Mouse (Mus musculus) liver, embryonic 14.5 days (tissue): ENCODE measurements around the gene Wfdc12. TPM values are rescaled to one million over a fixed set of nuclear protein-coding genes. Genes with fewer than 3 reads are reported as not detected.
A peak's percentile ranks its signal among the peaks of the same experiment; 100 is the strongest.

Experiments
- ATAC-seq: fragments of 200-750 bp; cut with Nextera tagmentation; 2 replicates; pipeline ENCODE4 v1.8.0; 2017; ENCODE audit warnings: moderate number of reproducible peaks, mild to moderate bottlenecking, moderate library complexity; ENCODE audit not compliant: insufficient read depth
- DNase-seq, 3 experiments: peaks; one replicate each; pipeline ENCODE4 v3.0.0-alpha.2; 2012 to 2013; ENCODE audit warnings: low read depth in 3 of 3, low spot score in 3 of 3
- H3K27ac ChIP-seq: fragments of 300-500 bp; sonication (generic); 2 replicates; pipeline ENCODE4 v1.5.1; 2014; ENCODE audit warnings: moderate library complexity, mild to moderate bottlenecking, control low read depth, inconsistent platforms
- H3K27me3 ChIP-seq: fragments of 300-500 bp; sonication (generic); 2 replicates; pipeline ENCODE4 v1.6.1; 2014; ENCODE audit warnings: mild to moderate bottlenecking, low read length, moderate library complexity; ENCODE audit not compliant: control insufficient read depth, insufficient read depth
- H3K36me3 ChIP-seq: fragments of 300-500 bp; sonication (generic); replicated peaks from 2 replicates; pipeline ENCODE4 v1.6.1; 2014; ENCODE audit warnings: low read depth; ENCODE audit not compliant: control insufficient read depth, insufficient read depth
- H3K4me1 ChIP-seq, 2 experiments: fragments of 200-500 bp in 1 of 2; fragments of 300-500 bp in 1 of 2; sonication (generic) in 1 of 2; replicated peaks; 2 replicates each; pipeline ENCODE4 v1.6.1; 2012 to 2014; ENCODE audit warnings: antibody characterized with exemption in 1 of 2, inconsistent platforms in 1 of 2, low read length in 1 of 2; ENCODE audit not compliant: control insufficient read depth in 2 of 2, insufficient read depth in 2 of 2
- H3K4me2 ChIP-seq: fragments of 300-500 bp; sonication (generic); 2 replicates; pipeline ENCODE4 v1.6.1; 2014; ENCODE audit warnings: low read depth, mild to moderate bottlenecking, control low read depth, moderate library complexity
- H3K4me3 ChIP-seq, 2 experiments: fragments of 200-500 bp in 1 of 2; fragments of 300-500 bp in 1 of 2; sonication (generic) in 1 of 2; 2 replicates each; pipeline ENCODE4 v1.5.1; 2012 to 2014; ENCODE audit warnings: low read depth in 2 of 2, low read length in 2 of 2, mild to moderate bottlenecking in 2 of 2, control low read depth in 1 of 2, inconsistent platforms in 1 of 2, moderate library complexity in 1 of 2; ENCODE audit not compliant: insufficient read depth in 1 of 2
- H3K9ac ChIP-seq: fragments of 300-500 bp; sonication (generic); replicated peaks from 2 replicates; pipeline ENCODE4 v1.6.1; 2014; ENCODE audit warnings: mild to moderate bottlenecking, control low read depth, moderate library complexity
- H3K9me3 ChIP-seq: fragments of 300-500 bp; sonication (generic); 2 replicates; pipeline ENCODE4 v1.6.1; 2016; ENCODE audit warnings: low read length, mixed read lengths; ENCODE audit not compliant: control insufficient read depth
- CTCF ChIP-seq: IDR thresholded peaks from 2 replicates; pipeline ENCODE4 v1.5.1; 2016; ENCODE audit warnings: antibody characterized with exemption, low read depth, control low read depth
- EP300 ChIP-seq: IDR thresholded peaks from 2 replicates; pipeline ENCODE4 v1.6.1; 2016; ENCODE audit warnings: antibody characterized with exemption, low read depth
- WGBS: fragments of 180-500 bp; shearing (Covaris S2); extraction: QIAGEN DNeasy Blood & Tissue Kit; methylation state at CpG from one replicate; pipeline ENCODE4 v1.1.7; 2014; ENCODE audit not compliant: insufficient replicate concordance; 5-methylcytosine and 5-hydroxymethylcytosine counted together
- polyA plus RNA-seq, 2 experiments: library from polyadenylated mRNA; depleted of rRNA in 1 of 2; stranded (reverse) in 1 of 2; unstranded in 1 of 2; fragments of >200 nt; fragmentation: Nextera tagmentation in 1 of 2; extraction: Ambion mirVana in 1 of 2; gene quantifications; 2 replicates each; pipeline versions ENCODE4 v1.2.1 to v1.2.3; 2012 to 2014

The Wfdc12 gene
- polyA plus RNA-seq, 2 experiments, result not detected

GRCm38 (mm10) chr2:164188722-164189121 is 1.7 kb downstream of the Wfdc12 start:
- no peak for TF ChIP-seq EP300
- TF ChIP-seq CTCF, result peak; percentile 80
- no peaks in the 10 kb centered on the region for H3K36me3 ChIP-seq
- no peaks in the 10 kb centered on the region for H3K27me3 ChIP-seq
- DNase-seq (no peak), ATAC-seq (no peak)
- 14% methylated on average over 5 of the region's 5 CpGs for WGBS
- no peaks in the 10 kb centered on the region for H3K9me3 ChIP-seq
- H3K4me2 ChIP-seq, result no peak overlapping the region
- no peak overlapping the region for H3K27ac ChIP-seq
- no peak overlapping the region for H3K9ac ChIP-seq
- H3K4me1 ChIP-seq, result no peaks in the 10 kb centered on the region
- H3K4me3 ChIP-seq, result no peak overlapping the region

GRCm38 (mm10) chr2:164184145-164184719 is 6.2 kb downstream of the Wfdc12 start:
- TF ChIP-seq EP300 (no peak), CTCF (no peak)
- Histone ChIP-seq H3K27me3 (no peaks in the 10 kb centered on the region), H3K27ac (no peak overlapping the region), H3K9me3 (no peaks in the 10 kb centered on the region), H3K36me3 (no peaks in the 10 kb centered on the region), H3K4me2 (no peak overlapping the region), H3K9ac (no peak overlapping the region), H3K4me1 (no peaks in the 10 kb centered on the region), H3K4me3 (no peak overlapping the region)
- DNase-seq, result no peak
- WGBS, result 26% methylated on average over 9 of the region's 9 CpGs
- ATAC-seq, result no peak

GRCm38 (mm10) chr2:164183340-164183739 is 7.1 kb downstream of the Wfdc12 start:
- Histone ChIP-seq H3K9me3 (no peaks in the 10 kb centered on the region), H3K4me2 (no peak overlapping the region), H3K4me3 (no peak overlapping the region), H3K27ac (no peak overlapping the region), H3K9ac (no peak overlapping the region), H3K27me3 (no peaks in the 10 kb centered on the region), H3K36me3 (no peaks in the 10 kb centered on the region), H3K4me1 (no peaks in the 10 kb centered on the region)
- no peak for DNase-seq
- ATAC-seq, result no peak
- 63% methylated on average over 9 of the region's 9 CpGs for WGBS
- TF ChIP-seq EP300 (no peak), CTCF (no peak)

- Histone ChIP-seq H3K4me2 (no peak within 1 kb of the TSS), H3K27me3 (no peaks in the 10 kb centered on the region), H3K4me1 (no peaks in the 10 kb centered on the region), H3K27ac (no peak within 1 kb of the TSS), H3K9ac (no peak within 1 kb of the TSS), H3K4me3 (no peak within 1 kb of the TSS), H3K9me3 (no peaks in the 10 kb centered on the region), H3K36me3 (no peaks in the 10 kb centered on the region)
- 51% methylated on average over 7 of the region's 7 CpGs for WGBS
- DNase-seq (no peak), ATAC-seq (no peak)
- TF ChIP-seq EP300 (no peak), CTCF (no peak)
Observed at GRCm38 (mm10) chr2:164182692-164183255, 7.6 kb downstream of the Wfdc12 start, which contains the start of gene Wfdc5. Gene Wfdc5, minus strand, starts transcription at chr2:164182742.

- no peak overlapping the region for H3K4me2 ChIP-seq
- 58% methylated on average over 4 of the region's 4 CpGs for WGBS
Observed at GRCm38 (mm10) chr2:164180770-164181169, 9.6 kb downstream of the Wfdc12 start.

More at GRCm38 (mm10) chr2:164180770-164181169, 9.6 kb downstream of the Wfdc12 start:
- H3K27me3 ChIP-seq, result no peaks in the 10 kb centered on the region
- no peak for ATAC-seq
- TF ChIP-seq CTCF, result no peak
- no peak for TF ChIP-seq EP300
- H3K27ac ChIP-seq, result no peak overlapping the region
- H3K9ac ChIP-seq, result no peak overlapping the region
- no peaks in the 10 kb centered on the region for H3K36me3 ChIP-seq
- DNase-seq, result no peak
- no peaks in the 10 kb centered on the region for H3K4me1 ChIP-seq
- no peaks in the 10 kb centered on the region for H3K9me3 ChIP-seq
- H3K4me3 ChIP-seq, result no peak overlapping the region
